Mouse (Mus musculus): ENCODE data around the gene Gm11733.

- TF ChIP-seq CTCF (IDR thresholded peaks at IDR 0.05; ENCODE audit: low read depth, low read length) (no peak), POLR2A (IDR thresholded peaks at IDR 0.05; ENCODE audit: extremely low read depth, insufficient read depth, low read length) (no peak)
Measured at GRCm38 (mm10) chr11:117454086-117454485, 30.1 kb upstream of the Gm11733 start.
